Mouse (Mus musculus) forebrain, embryonic 13.5 days (tissue): ENCODE data around the gene Pkig. TPM values are rescaled to one million over a fixed set of nuclear protein-coding genes. Genes with fewer than 3 reads are reported as not detected.

Experiments used
- ATAC-seq: fragments of 200-750 bp; cut with Nextera tagmentation; 2 replicates; pipeline ENCODE4 v1.8.0; 2017
- H3K27ac ChIP-seq: fragments of 300-500 bp; sonication (generic); 2 replicates; pipeline ENCODE4 v1.5.1; 2015; ENCODE audit warnings: inconsistent platforms, mild to moderate bottlenecking, moderate library complexity
- H3K27me3 ChIP-seq: fragments of 300-500 bp; sonication (generic); 2 replicates; pipeline ENCODE4 v1.6.1; 2015; ENCODE audit warnings: mild to moderate bottlenecking, inconsistent platforms
- H3K36me3 ChIP-seq: fragments of 300-500 bp; sonication (generic); 2 replicates; pipeline ENCODE4 v1.6.1; 2015; ENCODE audit warnings: mild to moderate bottlenecking, inconsistent platforms; ENCODE audit not compliant: poor library complexity, severe bottlenecking
- H3K4me1 ChIP-seq: fragments of 300-500 bp; sonication (generic); 2 replicates; pipeline ENCODE4 v1.6.1; 2015; ENCODE audit warnings: inconsistent platforms
- H3K4me2 ChIP-seq: fragments of 300-500 bp; sonication (generic); 2 replicates; pipeline ENCODE4 v1.6.1; 2015; ENCODE audit warnings: inconsistent platforms, mild to moderate bottlenecking, moderate library complexity
- H3K4me3 ChIP-seq: fragments of 300-500 bp; sonication (generic); 2 replicates; pipeline ENCODE4 v1.5.1; 2015; ENCODE audit warnings: mild to moderate bottlenecking, inconsistent platforms
- H3K9ac ChIP-seq: fragments of 300-500 bp; sonication (generic); 2 replicates; pipeline ENCODE4 v1.6.1; 2015; ENCODE audit warnings: mild to moderate bottlenecking, inconsistent platforms
- H3K9me3 ChIP-seq: fragments of 300-500 bp; sonication (generic); replicated peaks from 2 replicates; pipeline ENCODE4 v1.6.1; 2016; ENCODE audit warnings: inconsistent platforms
- WGBS: fragments of 180-500 bp; shearing (Covaris S2); methylation state at CpG from one replicate; pipeline ENCODE4 v1.1.7; 2015; 5-methylcytosine and 5-hydroxymethylcytosine counted together
- polyA plus RNA-seq: library from polyadenylated mRNA; unstranded; fragments of >200 nt; fragmentation: Nextera tagmentation; extraction: Ambion mirVana; gene quantifications from 2 replicates; pipeline ENCODE4 v1.2.1, GENCODE M21; 2015

Gene Pkig
- polyA plus RNA-seq, 1 experiment from 2014 or later: 170 TPM

- ATAC-seq: no peak
- Histone ChIP-seq H3K4me1 (peaks cover 23% of the 10 kb centered on the region), H3K27me3 (no peaks in the 10 kb centered on the region), H3K27ac (no peak overlapping the region), H3K4me2 (no peak overlapping the region), H3K9me3 (no peaks in the 10 kb centered on the region), H3K4me3 (no peak overlapping the region), H3K9ac (no peak overlapping the region), H3K36me3 (no peaks in the 10 kb centered on the region)
- WGBS: 62% methylated on average over 3 of the region's 3 CpGs
These were observed 5.7 kb downstream of the Pkig start for GRCm38 (mm10) chr2:163663930-163664329.

- no peak for ATAC-seq
- 96% methylated on average over 1 of the region's 1 CpGs for WGBS
- no peaks in the 10 kb centered on the region for H3K9me3 ChIP-seq
- no peak overlapping the region for H3K9ac ChIP-seq
- H3K27ac ChIP-seq: no peak overlapping the region
- H3K36me3 ChIP-seq: no peaks in the 10 kb centered on the region
- no peaks in the 10 kb centered on the region for H3K27me3 ChIP-seq
- H3K4me2 ChIP-seq: no peak overlapping the region
- no peak overlapping the region for H3K4me3 ChIP-seq
- H3K4me1 ChIP-seq: no peaks in the 10 kb centered on the region; the same call in 1 of the 2 replicates
These were observed 8.9 kb downstream of the Pkig start for GRCm38 (mm10) chr2:163667045-163667444.

- Histone ChIP-seq H3K27me3 (no peaks in the 10 kb centered on the region), H3K4me2 (no peak overlapping the region), H3K36me3 (no peaks in the 10 kb centered on the region), H3K4me3 (no peak overlapping the region), H3K4me1 (peaks cover 10% of the 10 kb centered on the region; the same call in 1 of the 2 replicates), H3K9ac (no peak overlapping the region), H3K27ac (no peak overlapping the region), H3K9me3 (no peaks in the 10 kb centered on the region)
- 94% methylated on average over 11 of the region's 11 CpGs for WGBS
- ATAC-seq: no peak
These were observed 12.8 kb downstream of the Pkig start for GRCm38 (mm10) chr2:163670872-163671594.

- Histone ChIP-seq H3K9ac (no peak overlapping the region), H3K4me1 (peaks cover 10% of the 10 kb centered on the region; the same call in 1 of the 2 replicates), H3K27ac (no peak overlapping the region), H3K27me3 (no peaks in the 10 kb centered on the region), H3K36me3 (no peaks in the 10 kb centered on the region), H3K4me3 (no peak overlapping the region), H3K9me3 (no peaks in the 10 kb centered on the region), H3K4me2 (no peak overlapping the region)
- WGBS: 83% methylated on average over 5 of the region's 5 CpGs
- no peak for ATAC-seq
These were observed 16.2 kb downstream of the Pkig start for GRCm38 (mm10) chr2:163674397-163674796.

- Histone ChIP-seq H3K9me3 (no peaks in the 10 kb centered on the region), H3K27ac (no peak overlapping the region), H3K9ac (no peak overlapping the region), H3K36me3 (no peaks in the 10 kb centered on the region), H3K4me3 (no peak overlapping the region), H3K4me2 (no peak overlapping the region), H3K4me1 (peaks cover 10% of the 10 kb centered on the region; the same call in 1 of the 2 replicates), H3K27me3 (no peaks in the 10 kb centered on the region)
- WGBS: 41% methylated on average over 5 of the region's 5 CpGs
- ATAC-seq: no peak
These were observed 17.0 kb downstream of the Pkig start for GRCm38 (mm10) chr2:163675144-163675619.

GRCm38 (mm10) chr2:163675662-163676061 lies 17.5 kb downstream of the Pkig start:
- WGBS: 89% methylated on average over 6 of the region's 6 CpGs
- no peaks in the 10 kb centered on the region for H3K36me3 ChIP-seq
- no peak overlapping the region for H3K4me3 ChIP-seq
- peaks cover 10% of the 10 kb centered on the region; the same call in 1 of the 2 replicates for H3K4me1 ChIP-seq
- no peak overlapping the region for H3K27ac ChIP-seq
- ATAC-seq: no peak
- no peaks in the 10 kb centered on the region for H3K9me3 ChIP-seq
- H3K9ac ChIP-seq: no peak overlapping the region
- H3K27me3 ChIP-seq: no peaks in the 10 kb centered on the region
- no peak overlapping the region for H3K4me2 ChIP-seq

GRCm38 (mm10) chr2:163676321-163676720 lies 18.1 kb downstream of the Pkig start:
- WGBS: 96% methylated on average over 4 of the region's 4 CpGs
- Histone ChIP-seq H3K9me3 (no peaks in the 10 kb centered on the region), H3K36me3 (no peaks in the 10 kb centered on the region), H3K9ac (no peak overlapping the region), H3K27ac (no peak overlapping the region), H3K4me2 (no peak overlapping the region), H3K4me1 (peaks cover 10% of the 10 kb centered on the region; the same call in 1 of the 2 replicates), H3K4me3 (no peak overlapping the region), H3K27me3 (no peaks in the 10 kb centered on the region)
- no peak for ATAC-seq

- WGBS: 95% methylated on average over 3 of the region's 3 CpGs
- ATAC-seq: no peak
- H3K9ac ChIP-seq: no peak overlapping the region
- H3K4me1 ChIP-seq: peaks cover 10% of the 10 kb centered on the region; the same call in 1 of the 2 replicates
- H3K4me2 ChIP-seq: no peak overlapping the region
- H3K9me3 ChIP-seq: no peaks in the 10 kb centered on the region
- H3K27ac ChIP-seq: no peak overlapping the region
- no peaks in the 10 kb centered on the region for H3K36me3 ChIP-seq
- H3K4me3 ChIP-seq: no peak overlapping the region
- no peaks in the 10 kb centered on the region for H3K27me3 ChIP-seq
These were observed 18.6 kb downstream of the Pkig start for GRCm38 (mm10) chr2:163676745-163677144.

GRCm38 (mm10) chr2:163682344-163682743 lies 24.2 kb downstream of the Pkig start:
- H3K9me3 ChIP-seq: no peaks in the 10 kb centered on the region
- no peak overlapping the region for H3K9ac ChIP-seq
- 93% methylated on average over 2 of the region's 2 CpGs for WGBS
- peaks cover 7% of the 10 kb centered on the region; the same call in 1 of the 2 replicates for H3K4me1 ChIP-seq
- no peaks in the 10 kb centered on the region for H3K36me3 ChIP-seq
- no peaks in the 10 kb centered on the region for H3K27me3 ChIP-seq
- H3K4me3 ChIP-seq: no peak overlapping the region
- no peak for ATAC-seq
- H3K27ac ChIP-seq: no peak overlapping the region
- H3K4me2 ChIP-seq: no peak overlapping the region

- H3K9ac ChIP-seq: no peak overlapping the region
- no peak overlapping the region for H3K4me3 ChIP-seq
- H3K27ac ChIP-seq: peak overlapping the region; percentile 31; the same call in 1 of the 2 replicates
- ATAC-seq: no peak
- no peaks in the 10 kb centered on the region for H3K27me3 ChIP-seq
- peaks cover 10% of the 10 kb centered on the region for H3K4me1 ChIP-seq
- no peak overlapping the region for H3K4me2 ChIP-seq
- 64% methylated on average over 4 of the region's 4 CpGs for WGBS
- H3K36me3 ChIP-seq: no peaks in the 10 kb centered on the region
- no peaks in the 10 kb centered on the region for H3K9me3 ChIP-seq
These were observed 27.1 kb downstream of the Pkig start for GRCm38 (mm10) chr2:163685287-163685686.

- ATAC-seq: no peak
- H3K4me3 ChIP-seq: no peak overlapping the region
- H3K27me3 ChIP-seq: no peaks in the 10 kb centered on the region
- 83% methylated on average over 6 of the region's 6 CpGs for WGBS
- no peak overlapping the region for H3K9ac ChIP-seq
- H3K4me1 ChIP-seq: peaks cover 15% of the 10 kb centered on the region
- H3K9me3 ChIP-seq: no peaks in the 10 kb centered on the region
- no peaks in the 10 kb centered on the region for H3K36me3 ChIP-seq
- no peak overlapping the region for H3K4me2 ChIP-seq
- no peak overlapping the region for H3K27ac ChIP-seq
These were observed 27.6 kb downstream of the Pkig start for GRCm38 (mm10) chr2:163685761-163686200.

- 85% methylated on average over 5 of the region's 5 CpGs for WGBS
- H3K9ac ChIP-seq: no peak overlapping the region
- H3K36me3 ChIP-seq: no peaks in the 10 kb centered on the region
- no peaks in the 10 kb centered on the region for H3K9me3 ChIP-seq
- no peaks in the 10 kb centered on the region for H3K27me3 ChIP-seq
- no peak overlapping the region for H3K4me2 ChIP-seq
- no peak overlapping the region for H3K27ac ChIP-seq
- no peak overlapping the region for H3K4me3 ChIP-seq
- no peak for ATAC-seq
- peaks cover 18% of the 10 kb centered on the region for H3K4me1 ChIP-seq
These were observed 28.0 kb downstream of the Pkig start for GRCm38 (mm10) chr2:163686233-163686632.
